ENCODE assay signal across 7 mouse cellular contexts in the genomic region with DNA sequence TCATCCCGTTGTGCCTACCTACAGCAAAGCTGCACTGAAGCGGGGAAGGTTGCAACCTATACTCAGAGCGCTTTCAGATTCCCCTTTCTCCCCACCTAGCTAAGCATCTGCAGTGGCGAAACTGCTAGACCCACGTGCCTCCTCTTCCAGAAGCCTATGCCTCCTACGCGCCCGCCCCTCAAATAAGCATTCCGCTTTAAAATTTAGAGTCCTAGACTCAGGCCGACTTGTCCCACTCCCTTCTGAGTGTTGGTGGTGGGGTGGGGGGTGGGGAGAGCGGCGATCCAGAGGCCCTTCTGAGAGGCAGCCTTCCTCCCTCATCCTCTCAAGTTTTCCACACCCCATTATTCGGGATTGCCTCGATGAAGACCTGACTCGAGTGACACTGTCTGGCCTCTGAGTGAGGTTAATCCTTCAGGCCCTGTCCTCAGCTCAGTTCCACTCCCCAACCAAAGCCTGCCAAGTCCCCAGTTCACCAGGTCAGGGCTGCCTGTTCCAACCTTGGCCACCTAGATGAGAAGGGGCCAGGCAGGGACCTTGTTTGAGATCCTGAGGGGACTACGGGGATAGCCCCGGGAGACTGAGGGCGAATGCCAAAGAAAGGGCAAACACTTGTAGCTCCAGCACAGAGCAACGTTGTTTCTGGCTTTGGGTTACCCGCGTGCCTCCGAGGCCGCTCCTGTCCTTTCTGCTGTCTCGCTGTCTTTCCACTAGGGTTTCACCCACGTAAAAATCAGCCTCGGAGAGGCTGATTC. TPM values are rescaled to one million over a fixed set of nuclear protein-coding genes. Genes with fewer than 3 reads are reported as not detected.
DNase-seq lines count a peak whose midpoint lies in the region; ATAC-seq and TF ChIP-seq lines count a peak whose summit lies in the region.

No protein-coding gene starts in this region.

- 0 out of 2 replicates have a peak overlapping the region, but pooled peaks have one; percentile 5 for H3K4me3 ChIP-seq in lung, postnatal 0 days (ENCODE audit: low read depth, low read length)
- H3K4me3 ChIP-seq in forebrain, embryonic 13.5 days: peak overlapping the region; percentile 36
- H3K4me3 ChIP-seq in liver, embryonic 12.5 days: peak overlapping the region; percentile 31
- peak overlapping the region; percentile 22 for H3K4me3 ChIP-seq in stomach, postnatal 0 days (ENCODE audit: low read depth, low read length)

- H3K4me2 ChIP-seq in lung, postnatal 0 days (replicated peaks; ENCODE audit: low read depth, low read length): peak overlapping the region; percentile 44
- peak overlapping the region; percentile 69 for H3K4me2 ChIP-seq in forebrain, embryonic 13.5 days
- peak overlapping the region; percentile 54 for H3K4me2 ChIP-seq in liver, embryonic 12.5 days
- peak overlapping the region; percentile 50 for H3K4me2 ChIP-seq in stomach, postnatal 0 days (replicated peaks; ENCODE audit: low read depth)

- no peak for TF ChIP-seq CTCF in lung, postnatal 0 days (IDR thresholded peaks at IDR 0.05)
- TF ChIP-seq CTCF in stomach, postnatal 0 days (IDR thresholded peaks at IDR 0.05; ENCODE audit: low read depth): no peak

- no peak overlapping the region for H3K27ac ChIP-seq in lung, postnatal 0 days (ENCODE audit: low read length)
- peak overlapping the region; percentile 7; the same call in 1 of the 2 replicates for H3K27ac ChIP-seq in forebrain, embryonic 13.5 days
- no peak overlapping the region for H3K27ac ChIP-seq in liver, embryonic 12.5 days
- no peak overlapping the region for H3K27ac ChIP-seq in stomach, postnatal 0 days (replicated peaks)

- no peak for TF ChIP-seq EP300 in lung, postnatal 0 days (IDR thresholded peaks at IDR 0.05)
- no peak for TF ChIP-seq EP300 in stomach, postnatal 0 days (optimal IDR thresholded peaks at IDR 0.05)

- peaks cover 18% of the 10 kb centered on the region for H3K4me1 ChIP-seq in lung, postnatal 0 days (ENCODE audit: insufficient read depth, low read depth, low read length)
- H3K4me1 ChIP-seq in forebrain, embryonic 13.5 days: peaks cover 67% of the 10 kb centered on the region
- peaks cover 36% of the 10 kb centered on the region for H3K4me1 ChIP-seq in liver, embryonic 12.5 days
- H3K4me1 ChIP-seq in stomach, postnatal 0 days (replicated peaks; ENCODE audit: control insufficient read depth, insufficient read depth): peaks cover 3% of the 10 kb centered on the region

- 7% methylated on average over 26 of the region's 26 CpGs for WGBS in lung, postnatal 0 days
- 6% methylated on average over 26 of the region's 26 CpGs for WGBS in forebrain, embryonic 13.5 days
- WGBS in liver, embryonic 12.5 days (ENCODE audit: insufficient replicate concordance): 5% methylated on average over 26 of the region's 26 CpGs
- WGBS in stomach, postnatal 0 days: 14% methylated on average over 26 of the region's 26 CpGs

- H3K36me3 ChIP-seq in lung, postnatal 0 days (ENCODE audit: insufficient read depth, low read length): no peaks in the 10 kb centered on the region
- H3K36me3 ChIP-seq in forebrain, embryonic 13.5 days (ENCODE audit: poor library complexity, severe bottlenecking): peaks cover 15% of the 10 kb centered on the region
- peaks cover 5% of the 10 kb centered on the region for H3K36me3 ChIP-seq in liver, embryonic 12.5 days
- 0 out of 2 replicates have a peak, but pooled peaks cover 3% of the 10 kb centered on the region for H3K36me3 ChIP-seq in stomach, postnatal 0 days (ENCODE audit: control insufficient read depth, insufficient read depth, low read length)

- H3K9me3 ChIP-seq in lung, postnatal 0 days (ENCODE audit: low read length): no peaks in the 10 kb centered on the region
- no peaks in the 10 kb centered on the region for H3K9me3 ChIP-seq in forebrain, embryonic 13.5 days (replicated peaks)
- no peaks in the 10 kb centered on the region for H3K9me3 ChIP-seq in liver, embryonic 12.5 days (replicated peaks)
- H3K9me3 ChIP-seq in stomach, postnatal 0 days (ENCODE audit: control insufficient read depth, low read length): no peaks in the 10 kb centered on the region

- no peak for ATAC-seq in lung, postnatal 0 days
- peak; percentile 11; the same call in 1 of the 2 replicates for ATAC-seq in forebrain, embryonic 13.5 days
- no peak for ATAC-seq in liver, embryonic 12.5 days
- ATAC-seq in stomach, postnatal 0 days (ENCODE audit: low FRiP score, low TSS enrichment): no peak

- DNase-seq in lung, postnatal 0 days (ENCODE audit: low spot score): no peak
- DNase-seq in lung, postnatal 14 days: no peak
- no peak for DNase-seq in stomach, postnatal 0 days (ENCODE audit: low spot score)
- DNase-seq in urinary bladder, postnatal 4 days (ENCODE audit: low spot score in 2 of 2): no peak
- DNase-seq in cerebellum, postnatal 36 days: no peak

- peaks cover 14% of the 10 kb centered on the region; the same call in 1 of the 2 replicates for H3K27me3 ChIP-seq in lung, postnatal 0 days (replicated peaks; ENCODE audit: insufficient read depth, low read length)
- 0 out of 2 replicates have a peak, but pooled peaks cover 4% of the 10 kb centered on the region for H3K27me3 ChIP-seq in forebrain, embryonic 13.5 days
- peaks cover 80% of the 10 kb centered on the region for H3K27me3 ChIP-seq in liver, embryonic 12.5 days (replicated peaks)
- H3K27me3 ChIP-seq in stomach, postnatal 0 days (ENCODE audit: control insufficient read depth, insufficient read depth, low read length): no peaks in the 10 kb centered on the region

- no peak overlapping the region for H3K9ac ChIP-seq in lung, postnatal 0 days (replicated peaks; ENCODE audit: low read depth)
- peak overlapping the region; percentile 61; the same call in 1 of the 2 replicates for H3K9ac ChIP-seq in forebrain, embryonic 13.5 days
- no peak overlapping the region for H3K9ac ChIP-seq in liver, embryonic 12.5 days
- H3K9ac ChIP-seq in stomach, postnatal 0 days (ENCODE audit: low read length): 0 out of 2 replicates have a peak overlapping the region, but pooled peaks have one; percentile 31

RNA-seq across cellular contexts. Expression of a gene that starts 1.2 kb away (rescaled TPM):
- polyA plus RNA-seq in lung, postnatal 0 days (2015; fragmentation: Nextera tagmentation; extraction: Ambion mirVana): 0.21 and 0.38 TPM in 2 replicates
- polyA plus RNA-seq in forebrain, embryonic 13.5 days (2015; fragmentation: Nextera tagmentation; extraction: Ambion mirVana): 67.1 and 89.5 TPM in 2 replicates
- 3.9 and 6.5 TPM in 2 replicates for polyA plus RNA-seq in liver, embryonic 12.5 days (2016; fragmentation: Nextera tagmentation; extraction: Ambion mirVana)
- polyA plus RNA-seq in stomach, postnatal 0 days (2015; fragmentation: Nextera tagmentation; extraction: Ambion mirVana): 40.4 and 44.3 TPM in 2 replicates

RNA-seq across cellular contexts. Expression of a gene that starts 16.7 kb away (rescaled TPM):
- polyA plus RNA-seq in lung, postnatal 0 days (2015; fragmentation: Nextera tagmentation; extraction: Ambion mirVana): 10.8 and 11.2 TPM in 2 replicates
- polyA plus RNA-seq in forebrain, embryonic 13.5 days (2015; fragmentation: Nextera tagmentation; extraction: Ambion mirVana): 20.7 and 22.7 TPM in 2 replicates
- polyA plus RNA-seq in liver, embryonic 12.5 days (2016; fragmentation: Nextera tagmentation; extraction: Ambion mirVana): 11.1 and 11.4 TPM in 2 replicates
- polyA plus RNA-seq in stomach, postnatal 0 days (2015; fragmentation: Nextera tagmentation; extraction: Ambion mirVana): 7.1 and 7.6 TPM in 2 replicates

RNA-seq across cellular contexts. Expression of a gene that starts 17.1 kb away (rescaled TPM):
- polyA plus RNA-seq in lung, postnatal 0 days (2015; fragmentation: Nextera tagmentation; extraction: Ambion mirVana): 22.5 and 24.9 TPM in 2 replicates
- polyA plus RNA-seq in forebrain, embryonic 13.5 days (2015; fragmentation: Nextera tagmentation; extraction: Ambion mirVana): 61.8 and 63.0 TPM in 2 replicates
- 51.9 and 52.2 TPM in 2 replicates for polyA plus RNA-seq in liver, embryonic 12.5 days (2016; fragmentation: Nextera tagmentation; extraction: Ambion mirVana)
- polyA plus RNA-seq in stomach, postnatal 0 days (2015; fragmentation: Nextera tagmentation; extraction: Ambion mirVana): 20.2 and 21.5 TPM in 2 replicates

RNA-seq across cellular contexts. Expression of a gene that starts 23.6 kb away (rescaled TPM):
- polyA plus RNA-seq in lung, postnatal 0 days (2015; fragmentation: Nextera tagmentation; extraction: Ambion mirVana): 22.2 and 30.7 TPM in 2 replicates
- polyA plus RNA-seq in forebrain, embryonic 13.5 days (2015; fragmentation: Nextera tagmentation; extraction: Ambion mirVana): 76.3 and 79.9 TPM in 2 replicates
- polyA plus RNA-seq in liver, embryonic 12.5 days (2016; fragmentation: Nextera tagmentation; extraction: Ambion mirVana): 7.2 and 7.3 TPM in 2 replicates
- polyA plus RNA-seq in stomach, postnatal 0 days (2015; fragmentation: Nextera tagmentation; extraction: Ambion mirVana): 5.3 and 5.7 TPM in 2 replicates

RNA-seq across cellular contexts. Expression of a gene that starts 27.9 kb away (rescaled TPM):
- polyA plus RNA-seq in lung, postnatal 0 days (2015; fragmentation: Nextera tagmentation; extraction: Ambion mirVana): 61.6 and 66.6 TPM in 2 replicates
- 70.2 and 77.2 TPM in 2 replicates for polyA plus RNA-seq in forebrain, embryonic 13.5 days (2015; fragmentation: Nextera tagmentation; extraction: Ambion mirVana)
- 57.0 and 57.3 TPM in 2 replicates for polyA plus RNA-seq in liver, embryonic 12.5 days (2016; fragmentation: Nextera tagmentation; extraction: Ambion mirVana)
- polyA plus RNA-seq in stomach, postnatal 0 days (2015; fragmentation: Nextera tagmentation; extraction: Ambion mirVana): 61.4 and 63.4 TPM in 2 replicates

Comparison
In these comparisons a context has a peak if more than half of its experiments do, and no peak if none do; other contexts are left out.
1. H3K9ac ChIP-seq: peak in forebrain, embryonic 13.5 days (single experiment) and stomach, postnatal 0 days (single experiment); none in lung, postnatal 0 days (single experiment) and liver, embryonic 12.5 days (single experiment).
2. Peak in every context shown above with its lines, with median percentiles within 50 percentile points of each other: H3K4me2 ChIP-seq and H3K4me3 ChIP-seq.